Mouse (Mus musculus): Measurements from ENCODE around the gene Htr5b.

Htr5b gene

DNA sequence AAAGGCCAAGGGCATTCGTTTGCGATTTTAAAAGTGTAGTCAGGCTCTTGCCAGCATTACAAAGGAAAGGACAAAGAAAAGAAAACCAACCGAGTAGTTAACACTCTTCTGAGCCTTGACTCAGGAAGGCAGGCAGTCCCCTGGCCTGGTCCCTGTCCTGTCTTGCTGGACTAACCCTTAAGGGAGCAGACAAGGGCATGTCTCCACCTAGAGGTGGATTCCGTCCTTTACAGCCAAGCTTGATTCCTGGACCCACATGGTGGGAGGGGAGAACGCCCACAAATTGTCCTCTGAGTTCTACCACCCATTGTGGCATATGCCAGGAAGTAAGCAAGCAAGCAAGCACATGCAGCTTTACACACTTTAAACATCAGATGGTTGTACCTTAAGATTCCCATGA lies 38.0 kb downstream of the Htr5b start:
- peak; percentile 65 to 77 for DNase-seq (ENCODE audit: inconsistent age in 2 of 2, low spot score in 1 of 2)

DNA sequence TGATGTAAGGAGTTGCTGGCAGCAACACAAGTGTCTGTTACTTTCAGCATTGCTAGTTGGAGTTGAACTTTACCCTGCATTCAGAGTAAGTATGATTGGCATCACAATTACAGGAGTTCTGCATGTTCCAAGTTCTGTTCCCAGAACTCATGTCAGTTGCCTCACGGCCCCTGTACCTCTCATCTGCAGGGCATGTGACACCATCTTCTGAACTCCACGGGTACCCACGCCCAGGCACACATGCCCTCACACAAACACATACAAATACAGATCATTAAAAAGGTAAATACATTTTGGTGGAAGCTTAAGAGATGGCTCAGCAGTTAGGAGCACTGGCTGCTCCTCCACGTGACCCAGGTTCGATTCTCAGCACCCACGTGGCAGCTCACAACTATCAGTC lies 41.5 kb downstream of the Htr5b start:
- DNase-seq (ENCODE audit: inconsistent age in 2 of 2, low spot score in 1 of 2), result no peak

DNA sequence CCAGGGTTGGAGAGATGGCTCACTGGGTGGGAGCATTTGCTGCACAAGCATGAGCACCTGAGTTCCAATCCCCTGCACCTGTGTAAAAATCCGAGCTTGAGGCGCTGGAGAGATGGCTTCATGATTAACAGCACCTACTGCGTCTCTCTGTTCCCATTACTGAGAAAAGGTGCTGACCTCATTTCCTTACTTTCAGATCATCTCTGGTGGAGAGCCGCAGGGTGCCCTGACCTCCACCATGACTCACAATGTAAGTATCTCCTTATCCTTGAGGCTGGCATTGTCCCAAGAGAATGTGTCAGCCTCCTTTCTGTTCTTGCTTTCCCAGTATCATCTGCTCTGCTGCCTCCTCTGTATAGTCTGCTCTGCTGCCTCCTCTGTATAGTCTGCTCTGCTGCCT lies 45.2 kb downstream of the Htr5b start:
- peak; percentile 86 to 90 for DNase-seq (ENCODE audit: inconsistent age in 2 of 2, low spot score in 1 of 2)

DNA sequence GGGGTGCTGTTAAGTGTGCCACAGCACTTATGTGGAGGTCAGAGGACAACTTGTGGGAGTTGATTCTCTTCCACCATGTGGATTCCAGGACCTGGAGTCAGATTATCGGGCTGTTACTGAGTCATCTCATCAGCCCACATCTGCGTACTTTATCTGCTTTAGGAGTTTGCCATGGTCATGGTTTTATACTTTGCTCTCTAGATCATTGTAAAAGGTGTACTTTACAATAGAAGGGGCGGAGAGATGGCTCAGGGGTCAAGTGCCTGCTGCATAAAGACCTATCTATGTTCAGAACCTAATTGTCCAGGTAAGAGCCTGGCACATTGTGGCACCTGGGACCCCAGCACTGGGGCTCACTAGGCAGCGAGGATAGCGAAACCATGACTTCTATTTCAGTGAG lies 48.9 kb downstream of the Htr5b start:
- DNase-seq (ENCODE audit: inconsistent age in 2 of 2, low spot score in 1 of 2), result no peak

DNA sequence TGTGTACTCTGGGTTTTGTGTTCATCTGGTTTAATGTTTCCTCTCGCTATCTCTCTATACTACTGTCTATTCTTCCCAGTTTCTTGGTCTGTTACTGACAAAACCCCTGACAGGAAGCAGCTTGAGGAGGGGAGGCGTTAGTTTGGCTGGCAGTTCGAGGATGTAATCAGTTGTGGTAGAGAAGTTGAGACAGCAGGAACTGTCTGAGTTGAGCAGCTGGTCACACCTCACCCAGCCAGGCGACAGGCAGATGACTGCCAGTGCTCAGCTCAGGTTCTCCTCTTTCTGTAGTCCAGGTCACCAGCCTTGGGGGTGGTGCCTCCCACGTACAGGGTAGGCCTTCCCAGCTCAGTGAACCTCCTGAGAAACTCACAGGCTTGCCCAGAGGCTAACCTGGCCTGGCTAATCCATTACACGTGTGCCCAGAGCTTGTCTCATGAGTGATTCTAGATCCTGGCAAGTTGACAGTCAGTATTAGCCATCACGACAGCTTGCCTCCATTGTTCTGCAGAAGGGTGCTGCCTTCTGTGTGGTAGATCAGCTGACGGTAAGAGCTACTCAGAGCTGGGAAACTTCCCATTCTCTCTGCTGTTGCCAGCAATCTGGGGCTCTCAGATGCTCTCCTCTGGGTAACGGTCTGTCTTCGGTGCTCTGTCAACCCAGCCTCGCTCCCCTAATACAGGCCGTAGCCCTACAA lies 49.8 kb downstream of the Htr5b start:
- DNase-seq (ENCODE audit: inconsistent age in 2 of 2, low spot score in 1 of 2), result no peak

DNA sequence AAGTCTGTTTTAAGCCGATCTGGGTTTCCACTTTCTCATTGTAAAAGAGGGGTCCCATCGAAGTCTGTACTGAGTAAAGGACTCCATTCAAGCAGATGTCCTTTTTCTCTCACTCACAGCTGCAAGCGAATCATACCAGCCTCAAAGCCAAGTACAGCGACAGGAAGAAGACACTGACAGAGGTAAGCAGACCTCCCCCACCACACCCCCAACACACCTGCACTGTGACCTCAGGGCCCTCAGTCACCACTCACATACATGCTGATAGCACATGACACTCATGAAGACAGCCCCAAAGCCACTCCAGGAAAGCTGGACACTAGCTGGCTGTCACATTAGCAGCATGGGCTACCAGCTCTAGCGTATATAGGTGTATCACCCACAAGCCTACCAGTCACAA lies 50.5 kb downstream of the Htr5b start:
- no peak for DNase-seq (ENCODE audit: inconsistent age in 2 of 2, low spot score in 1 of 2)

DNA sequence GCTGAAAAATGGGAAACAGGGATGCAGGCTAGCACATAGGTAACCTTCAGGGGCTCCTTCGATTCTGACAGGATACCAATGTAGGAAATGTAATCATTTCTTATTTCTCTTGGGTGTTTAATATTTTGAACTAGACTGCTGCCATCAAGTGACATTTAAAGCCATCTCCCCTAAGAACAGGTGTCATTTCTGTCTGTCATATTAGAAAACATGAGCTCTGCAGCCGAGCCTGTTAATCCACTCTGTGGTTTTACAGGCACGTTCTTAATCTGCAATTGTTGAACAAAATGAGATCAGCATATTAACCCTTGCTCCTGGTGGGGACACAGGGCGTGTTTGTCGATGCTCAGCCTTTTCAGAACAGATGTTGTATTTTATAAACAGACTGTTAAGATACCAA lies 56.8 kb downstream of the Htr5b start:
- no peak for DNase-seq (ENCODE audit: inconsistent age in 2 of 2, low spot score in 1 of 2)

DNA sequence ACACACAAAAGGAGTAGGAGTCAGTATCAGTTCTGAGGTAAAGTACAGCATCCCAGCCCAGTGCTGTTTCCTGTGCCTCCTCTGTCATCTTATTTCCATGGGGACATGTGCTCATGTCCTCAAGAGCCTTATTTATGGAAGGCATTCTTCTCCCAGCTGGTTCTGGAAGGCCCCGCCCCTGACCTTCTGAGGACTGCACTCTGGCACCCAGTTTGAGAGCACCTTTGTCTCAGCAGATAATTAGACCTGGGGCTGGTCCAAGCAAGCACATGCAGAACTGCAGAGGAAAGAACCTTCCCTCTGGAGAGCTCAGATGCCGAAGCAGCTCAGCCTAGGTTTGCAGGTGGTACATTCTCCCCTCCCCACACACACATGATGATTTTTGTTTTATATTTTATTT lies 60.0 kb downstream of the Htr5b start:
- DNase-seq (ENCODE audit: inconsistent age in 2 of 2, low spot score in 1 of 2), result no peak

DNA sequence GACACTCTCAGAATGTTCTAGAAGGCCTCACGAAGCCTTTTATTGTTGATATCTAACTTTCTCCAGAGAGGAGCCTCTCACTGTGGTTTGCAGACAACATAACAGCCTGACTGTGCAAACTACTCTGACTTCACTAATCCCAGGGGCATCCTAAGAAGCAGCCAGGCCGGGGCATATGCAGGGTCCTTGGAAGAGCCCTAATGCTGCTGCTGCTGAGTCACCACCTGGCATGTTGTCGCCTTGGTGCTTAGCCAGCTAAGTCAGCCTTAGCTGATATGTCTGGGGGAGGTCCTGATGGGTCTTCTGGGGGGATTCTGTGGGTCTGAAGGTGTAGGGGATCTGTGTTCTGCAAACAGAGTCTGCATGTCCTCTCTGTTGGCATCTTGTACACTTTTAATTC lies 62.0 kb downstream of the Htr5b start:
- peak; percentile 68 to 82 for DNase-seq (ENCODE audit: inconsistent age in 2 of 2, low spot score in 1 of 2)

DNA sequence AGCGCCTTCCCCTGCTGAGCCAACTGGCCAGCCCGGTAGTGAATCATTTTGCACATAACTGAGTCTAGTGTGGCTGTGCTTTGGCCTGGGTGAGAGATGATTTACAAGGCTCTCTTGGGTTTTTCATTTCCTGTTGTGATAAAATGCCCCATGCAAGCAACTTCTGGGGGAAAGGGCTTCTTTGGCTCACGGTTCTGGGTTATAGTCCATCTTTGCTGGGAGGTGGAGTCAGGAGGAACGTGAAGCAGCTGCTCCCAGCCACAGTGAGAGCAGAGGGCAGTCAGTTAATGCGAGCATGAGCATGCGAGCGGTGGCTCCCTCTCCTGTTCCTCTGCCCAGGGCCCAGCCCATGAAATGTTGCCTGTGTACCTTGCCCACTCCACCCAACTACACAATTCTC lies 64.5 kb downstream of the Htr5b start:
- DNase-seq (ENCODE audit: inconsistent age in 2 of 2, low spot score in 1 of 2), result no peak

DNA sequence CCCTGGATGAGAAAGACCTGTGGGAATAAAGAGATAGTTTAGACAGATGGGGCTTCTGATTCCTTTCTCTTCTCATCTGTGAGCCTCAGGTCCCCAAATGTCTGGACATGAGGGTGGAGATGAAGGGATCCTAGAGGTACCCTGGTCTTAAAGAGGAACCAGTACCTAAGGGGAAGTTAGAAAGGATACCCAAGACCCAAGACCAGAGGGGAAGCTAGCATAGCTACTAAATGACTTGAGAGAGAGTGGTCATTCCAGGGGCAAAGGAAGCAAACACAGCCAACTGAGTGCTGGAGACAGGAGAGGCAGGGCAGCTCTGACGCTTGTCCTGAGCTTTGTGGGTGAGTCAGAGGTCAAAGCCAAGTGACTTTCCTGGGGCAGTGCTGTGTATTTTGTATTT lies 65.6 kb downstream of the Htr5b start:
- DNase-seq (ENCODE audit: inconsistent age in 2 of 2, low spot score in 1 of 2), result peak; percentile 27 to 60

DNA sequence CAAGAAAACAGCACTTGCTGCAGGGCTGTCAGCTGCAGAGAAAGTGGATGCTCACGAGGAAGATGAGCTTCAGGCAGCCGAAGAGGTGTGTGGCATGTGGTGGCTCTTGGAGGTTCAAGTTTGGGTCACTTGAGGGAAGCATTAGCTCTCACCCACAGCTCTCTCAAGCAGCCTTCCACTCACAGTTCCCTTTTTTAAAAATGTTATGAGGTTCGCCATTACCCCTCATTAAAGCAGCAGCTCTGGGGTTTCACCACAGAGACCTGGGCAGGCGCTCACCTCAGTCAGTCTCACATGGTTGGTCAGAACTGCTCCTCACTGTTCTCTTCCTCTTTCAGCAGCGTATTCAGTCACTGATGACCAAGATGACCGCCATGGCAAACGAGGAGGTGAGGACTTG lies 66.4 kb downstream of the Htr5b start:
- no peak for DNase-seq (ENCODE audit: inconsistent age in 2 of 2, low spot score in 1 of 2)

DNA sequence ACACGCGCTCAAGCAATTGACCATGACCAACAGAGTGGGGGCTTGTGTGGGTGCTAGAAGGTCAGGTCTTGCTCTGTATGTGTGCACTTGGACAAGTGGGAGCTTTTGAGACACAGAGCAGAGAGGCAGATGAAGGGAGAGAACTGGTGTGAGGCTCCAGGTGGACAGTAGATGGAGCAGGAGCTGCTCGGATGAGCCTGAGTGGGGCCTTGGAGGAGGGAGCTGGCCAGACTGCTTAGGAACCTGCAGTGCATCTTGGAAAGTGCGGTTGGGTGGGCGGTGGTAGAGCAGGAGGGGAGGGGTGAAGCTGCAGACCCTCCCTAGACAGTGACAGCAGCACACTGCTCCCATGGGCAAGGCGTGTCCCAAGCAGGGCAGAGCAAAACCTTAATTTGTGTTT lies 68.2 kb downstream of the Htr5b start:
- no peak for DNase-seq (ENCODE audit: inconsistent age in 2 of 2, low spot score in 1 of 2)
